Mouse (Mus musculus) CH12.LX (cell line): ENCODE data around the gene Pigu. TPM values are rescaled to one million over a fixed set of nuclear protein-coding genes. Genes with fewer than 3 reads are reported as not detected.

Experiments used
- DNase-seq: peaks from one replicate; pipeline ENCODE4 v3.0.0-alpha.2; 2013; ENCODE audit errors: extremely low read depth
- H3K27ac ChIP-seq: 2 replicates; pipeline ENCODE4 v1.5.1; 2012; ENCODE audit warnings: low read depth, mild to moderate bottlenecking, control low read depth, moderate library complexity; ENCODE audit not compliant: insufficient read depth
- H3K27me3 ChIP-seq: replicated peaks from 2 replicates; pipeline ENCODE3; 2012; ENCODE audit warnings: inconsistent platforms
- H3K36me3 ChIP-seq, 2 experiments: replicated peaks in 1 of 2; 2 replicates each; pipeline versions ENCODE3 to v1.6.1; 2012; ENCODE audit warnings: inconsistent platforms in 1 of 2, low read length in 1 of 2, mild to moderate bottlenecking in 1 of 2, mixed read lengths in 1 of 2, moderate library complexity in 1 of 2; ENCODE audit not compliant: control insufficient read depth in 1 of 2, insufficient read depth in 1 of 2
- H3K4me1 ChIP-seq, 2 experiments: 2 replicates each; pipeline ENCODE4 v1.6.1; 2012; ENCODE audit warnings: inconsistent platforms in 1 of 2, moderate library complexity in 1 of 2; ENCODE audit not compliant: insufficient read depth in 2 of 2, control insufficient read depth in 1 of 2
- H3K4me2 ChIP-seq: 2 replicates; pipeline ENCODE4 v1.6.1; 2012; ENCODE audit warnings: low read depth, mild to moderate bottlenecking, control low read depth; ENCODE audit not compliant: poor library complexity, insufficient read depth, severe bottlenecking
- H3K4me3 ChIP-seq, 3 experiments: fragments of 150-350 bp in 1 of 3; sonication (generic) in 1 of 3; replicated peaks in 1 of 3; 2 replicates each; pipeline versions ENCODE3 to v1.5.1; 2011 to 2012; ENCODE audit warnings: low read depth in 2 of 3, low read length in 2 of 3, mild to moderate bottlenecking in 2 of 3, moderate library complexity in 2 of 3, control low read depth in 1 of 3, improper control_type of control experiment in 1 of 3, inconsistent platforms in 1 of 3, mixed read lengths in 1 of 3; ENCODE audit not compliant: poor library complexity in 1 of 3
- H3K79me2 ChIP-seq: replicated peaks from 2 replicates; pipeline ENCODE4 v1.6.1; 2012; ENCODE audit warnings: mild to moderate bottlenecking, moderate library complexity; ENCODE audit not compliant: control insufficient read depth, poor library complexity, insufficient read depth, severe bottlenecking; ENCODE audit errors: extremely low read depth
- H3K9ac ChIP-seq: 2 replicates; pipeline ENCODE4 v1.6.1; 2012; ENCODE audit warnings: low read depth, mild to moderate bottlenecking, control low read depth, moderate library complexity; ENCODE audit not compliant: insufficient read depth
- H3K9me3 ChIP-seq: replicated peaks from 2 replicates; pipeline ENCODE3; 2012; ENCODE audit warnings: low read length, inconsistent platforms, mixed read lengths
- BHLHE40 ChIP-seq: IDR thresholded peaks from 2 replicates; pipeline ENCODE4 v1.6.1; 2011; ENCODE audit warnings: mild to moderate bottlenecking, low read depth, low read length, improper control_type of control experiment
- CTCF ChIP-seq, 2 experiments: IDR thresholded peaks in 1 of 2; conservative IDR thresholded peaks in 1 of 2; 2 replicates each; pipeline ENCODE4 v1.5.1; 2011 to 2012; ENCODE audit warnings: low read depth in 2 of 2, low read length in 2 of 2, improper control_type of control experiment in 1 of 2, inconsistent platforms in 1 of 2, mild to moderate bottlenecking in 1 of 2, moderate library complexity in 1 of 2
- EP300 ChIP-seq: IDR thresholded peaks from 2 replicates; pipeline ENCODE4 v1.6.1; 2011; ENCODE audit warnings: low read length, improper control_type of control experiment
- KAT2A ChIP-seq: IDR thresholded peaks from 2 replicates; pipeline ENCODE4 v1.6.1; 2012; ENCODE audit warnings: low read length, improper control_type of control experiment, inconsistent platforms; ENCODE audit not compliant: insufficient replicate concordance
- MEF2A ChIP-seq: IDR thresholded peaks from 2 replicates; pipeline ENCODE4 v1.6.1; 2014; ENCODE audit warnings: low read depth, mild to moderate bottlenecking, inconsistent platforms, low read length, improper control_type of control experiment, borderline replicate concordance
- MYC ChIP-seq: IDR thresholded peaks from 2 replicates; pipeline ENCODE4 v1.6.1; 2011; ENCODE audit warnings: low read depth, mild to moderate bottlenecking, improper control_type of control experiment, low read length
- NELFE ChIP-seq: IDR thresholded peaks from 2 replicates; pipeline ENCODE4 v1.6.1; 2011; ENCODE audit warnings: low read depth, low read length, improper control_type of control experiment
- PAX5 ChIP-seq: IDR thresholded peaks from 2 replicates; pipeline ENCODE4 v1.6.1; 2012; ENCODE audit warnings: low read length, inconsistent platforms, mixed read lengths
- POLR2A ChIP-seq: IDR thresholded peaks from 2 replicates; pipeline ENCODE4 v1.6.1; 2011; ENCODE audit warnings: low read depth, mild to moderate bottlenecking, improper control_type of control experiment, low read length
- SIN3A ChIP-seq: IDR thresholded peaks from 2 replicates; pipeline ENCODE4 v1.6.1; 2012; ENCODE audit warnings: low read length, improper control_type of control experiment, inconsistent platforms
- SMC3 ChIP-seq: IDR thresholded peaks from 2 replicates; pipeline ENCODE4 v1.6.1; 2011; ENCODE audit warnings: low read depth, low read length, improper control_type of control experiment
- UBTF ChIP-seq: IDR thresholded peaks from 2 replicates; pipeline ENCODE4 v1.6.1; 2012; ENCODE audit warnings: low read depth, mild to moderate bottlenecking, inconsistent platforms, low read length, improper control_type of control experiment, moderate library complexity
- USF1 ChIP-seq: IDR thresholded peaks from 2 replicates; pipeline ENCODE4 v1.6.1; 2014; ENCODE audit warnings: low read depth, mild to moderate bottlenecking, inconsistent platforms, low read length, improper control_type of control experiment
- USF2 ChIP-seq: conservative IDR thresholded peaks from 2 replicates; pipeline ENCODE4 v1.6.1; 2011; ENCODE audit warnings: low read depth, low read length, improper control_type of control experiment
- ZKSCAN1 ChIP-seq: IDR thresholded peaks from 2 replicates; pipeline ENCODE4 v1.6.1; 2012; ENCODE audit warnings: low read depth, inconsistent platforms, low read length, improper control_type of control experiment, borderline replicate concordance
- ZMIZ1 ChIP-seq: IDR thresholded peaks from 2 replicates; pipeline ENCODE4 v1.6.1; 2012; ENCODE audit warnings: low read depth, mild to moderate bottlenecking, inconsistent platforms, low read length, improper control_type of control experiment
- ZNF384 ChIP-seq: IDR thresholded peaks from 2 replicates; pipeline ENCODE4 v1.6.1; 2012; ENCODE audit warnings: low read depth, low read length, improper control_type of control experiment, inconsistent platforms
- dilution Hi-C: fragments of 300-500 bp; cut with MboI; formaldehyde crosslinking; loops from 2 replicates; pipeline ENCODE4 v1.14.3; 2020; ENCODE audit warnings: low sequenced_read_pairs; ENCODE audit not compliant: extremely low pct_unique_long_range_greater_than_20kb, extremely low pct_ligation_motif_present
- in situ Hi-C: fragments of 300-500 bp; cut with MboI; formaldehyde crosslinking; loops from 3 replicates; pipeline ENCODE4 v1.14.3; 2019; ENCODE audit warnings: low sequenced_read_pairs, low pct_ligation_motif_present, low pct_unique_long_range_greater_than_20kb, mixed read lengths
- polyA plus RNA-seq: library from polyadenylated mRNA; unstranded; fragments of >175 nt; gene quantifications from 2 replicates; pipeline ENCODE4 v1.2.1, GENCODE M21; 2012; ENCODE audit warnings: low read depth; ENCODE audit not compliant: insufficient read length
- total RNA-seq, 2 experiments: library from RNA; depleted of rRNA; stranded (reverse); fragments of 300-350 nt in 1 of 2; fragments of >200 nt in 1 of 2; gene quantifications; 2 replicates each; pipeline ENCODE4 v1.2.3; 2012 to 2014

Gene Pigu
- total and polyA plus RNA-seq, 3 experiments = 29.0 to 57.3 (median 39.1) TPM

DNA sequence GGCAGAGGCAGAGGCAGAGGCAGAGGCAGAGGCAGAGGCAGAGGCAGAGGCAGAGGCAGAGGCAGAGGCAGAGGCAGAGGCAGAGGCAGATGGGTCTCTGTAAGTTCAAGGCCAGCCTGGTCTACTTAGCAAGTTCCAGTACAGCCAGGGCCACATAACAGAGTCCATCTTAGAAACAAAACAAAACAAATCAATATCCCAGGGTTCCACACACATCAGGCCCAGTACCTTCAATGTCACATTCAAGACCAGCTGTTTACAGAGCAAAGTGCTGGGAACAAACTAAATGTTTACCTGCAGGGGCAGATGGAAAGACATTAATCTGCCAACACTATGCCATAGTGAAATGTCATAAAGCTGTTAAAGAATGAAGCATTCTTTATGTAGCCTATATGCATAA, 17.3 kb upstream of the Pigu start:
- Histone ChIP-seq H3K27ac (no peak overlapping the region), H3K4me1 (0 out of 4 replicates have a peak, but pooled peaks cover 0 to 3% of the 10 kb centered on the region in 2 experiments), H3K9ac (no peak overlapping the region), H3K4me2 (no peak overlapping the region), H3K9me3 (no peaks in the 10 kb centered on the region), H3K79me2 (no peaks in the 10 kb centered on the region), H3K27me3 (peaks cover 13% of the 10 kb centered on the region), H3K4me3 (no peak overlapping the region), H3K36me3 (no peaks in the 10 kb centered on the region)
- dilution Hi-C loops = no loop called here
- in situ Hi-C loops = no loop called here
- TF ChIP-seq CTCF (conservative IDR thresholded peaks at IDR 0.05 in 1 of 2, IDR thresholded peaks at IDR 0.05 in 1 of 2; ENCODE audit: low read depth in 2 of 2, low read length in 2 of 2) (no peak), BHLHE40 (no peak), MEF2A (no peak)
- no peak for DNase-seq

- dilution Hi-C loops = no loop called here
- Histone ChIP-seq H3K4me1 (0 out of 4 replicates have a peak, but pooled peaks cover 0 to 3% of the 10 kb centered on the region in 2 experiments), H3K9me3 (no peaks in the 10 kb centered on the region), H3K36me3 (no peaks in the 10 kb centered on the region), H3K27ac (no peak overlapping the region), H3K4me3 (no peak overlapping the region), H3K9ac (no peak overlapping the region), H3K27me3 (peaks cover 8% of the 10 kb centered on the region), H3K79me2 (no peaks in the 10 kb centered on the region), H3K4me2 (no peak overlapping the region)
- no peak for DNase-seq
- in situ Hi-C loops = no loop called here
- TF ChIP-seq ZNF384 (no peak), PAX5 (no peak), POLR2A (no peak), NELFE (no peak), SIN3A (no peak), SMC3 (no peak), MYC (no peak), USF2 (no peak), ZKSCAN1 (no peak), ZMIZ1 (no peak), UBTF (no peak), KAT2A (no peak), USF1 (no peak), MEF2A (no peak), EP300 (no peak)
Observed at GRCm38 (mm10) chr2:155373886-155374285, 16.7 kb upstream of the Pigu start.
